Mouse (Mus musculus): ENCODE results near the gene Mtfp1.

- no peak for TF ChIP-seq CTCF (IDR thresholded peaks at IDR 0.05; ENCODE audit: borderline replicate concordance, control insufficient read depth, extremely low read depth, insufficient read depth, low read length, poor library complexity)
- TF ChIP-seq POLR2A (IDR thresholded peaks at IDR 0.05; ENCODE audit: control insufficient read depth, extremely low read depth, insufficient read depth, low read length, poor library complexity) = no peak
Measured at GRCm38 (mm10) chr11:4115407-4115806, 20.2 kb upstream of the Mtfp1 start.

All from thymus, adult 2 months (tissue).